Mouse (Mus musculus): ENCODE measurements around the gene Ociad2.
A peak's percentile ranks its signal among the peaks of the same experiment; 100 is the strongest.
"Not testable (repeated sequence)": the region's sequence is repeated elsewhere in the genome, so short reads cannot be mapped to it uniquely, and the experiment has no call there.

Ociad2 gene

DNA sequence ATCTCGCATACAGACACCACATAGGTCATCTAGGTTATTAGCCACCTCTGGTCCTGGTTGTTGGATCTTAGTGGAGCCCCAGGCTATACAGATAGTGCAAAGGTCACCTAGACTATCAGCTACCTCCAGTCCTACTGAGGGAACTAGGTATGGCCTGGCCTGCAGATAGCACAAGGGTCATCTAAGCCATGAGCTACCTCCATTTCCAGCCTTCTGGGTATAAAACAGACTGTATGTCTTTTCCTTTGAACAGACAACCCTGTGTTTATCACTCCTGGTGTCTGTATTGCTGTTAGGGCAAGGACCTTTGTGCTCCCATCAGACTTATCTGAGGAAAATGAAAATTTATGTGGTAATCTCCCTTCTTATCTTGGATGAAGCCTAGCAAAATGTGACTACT is 11.0 kb upstream of the Ociad2 start:
- DNase-seq: no peak

DNA sequence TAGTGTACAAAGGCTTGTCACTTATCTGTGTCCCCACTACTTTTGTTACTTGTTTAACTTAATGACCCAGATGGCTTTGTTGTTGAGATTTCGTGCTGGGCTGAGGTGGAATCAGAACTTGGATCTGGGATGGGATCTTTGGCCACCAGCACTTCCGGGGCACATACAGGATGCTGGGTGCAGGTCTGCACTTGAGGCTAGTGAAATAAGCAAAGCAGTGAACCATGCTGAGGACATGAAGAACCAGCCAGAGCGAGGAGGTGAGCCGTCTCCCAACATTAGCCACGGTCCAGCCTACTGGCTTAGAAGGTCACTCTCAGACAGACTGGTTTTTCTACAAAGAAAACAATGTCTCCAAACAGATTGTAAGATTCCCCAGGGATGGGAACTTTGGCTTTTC is 8.7 kb upstream of the Ociad2 start:
- no peak for DNase-seq

DNA sequence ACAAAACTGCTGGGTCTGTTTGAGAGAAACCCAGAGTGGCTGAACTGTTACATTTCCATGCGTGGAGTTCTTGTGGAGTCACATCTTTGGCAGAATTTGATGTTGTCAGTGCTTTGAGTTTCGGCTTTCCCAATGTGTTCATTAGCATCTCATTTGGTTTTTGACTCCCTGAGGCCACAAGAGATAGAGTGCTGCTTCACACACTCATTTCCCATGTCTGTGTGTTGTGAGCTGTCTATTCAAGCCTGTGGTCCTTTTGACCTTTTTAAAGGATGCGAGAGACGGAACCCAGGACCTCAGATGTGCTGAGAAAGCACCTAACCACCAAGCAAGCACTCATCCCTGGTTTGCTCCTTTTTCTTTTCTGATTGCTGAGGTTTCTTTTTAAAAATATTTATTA is 4.4 kb upstream of the Ociad2 start:
- no peak for DNase-seq

DNA sequence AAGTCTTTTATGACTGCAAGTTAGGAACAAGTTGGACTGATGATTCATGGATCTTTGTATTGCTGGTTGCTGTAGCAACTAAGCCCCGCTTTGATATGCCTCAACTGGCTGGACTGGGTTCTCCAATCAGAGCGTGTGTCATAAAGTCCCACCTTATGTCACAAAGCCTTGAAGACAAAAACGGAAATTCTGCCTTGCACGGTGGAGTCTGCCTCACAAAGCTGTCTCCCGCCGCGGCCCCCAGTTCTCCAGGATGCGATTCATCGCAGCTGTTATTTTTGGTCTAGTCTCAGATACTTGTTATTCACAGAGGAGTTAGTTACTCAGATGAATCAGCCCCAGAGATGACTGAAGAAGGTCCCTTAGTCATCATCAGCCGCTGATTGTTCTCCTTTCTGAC is 3.5 kb upstream of the Ociad2 start:
- no peak for DNase-seq

DNA sequence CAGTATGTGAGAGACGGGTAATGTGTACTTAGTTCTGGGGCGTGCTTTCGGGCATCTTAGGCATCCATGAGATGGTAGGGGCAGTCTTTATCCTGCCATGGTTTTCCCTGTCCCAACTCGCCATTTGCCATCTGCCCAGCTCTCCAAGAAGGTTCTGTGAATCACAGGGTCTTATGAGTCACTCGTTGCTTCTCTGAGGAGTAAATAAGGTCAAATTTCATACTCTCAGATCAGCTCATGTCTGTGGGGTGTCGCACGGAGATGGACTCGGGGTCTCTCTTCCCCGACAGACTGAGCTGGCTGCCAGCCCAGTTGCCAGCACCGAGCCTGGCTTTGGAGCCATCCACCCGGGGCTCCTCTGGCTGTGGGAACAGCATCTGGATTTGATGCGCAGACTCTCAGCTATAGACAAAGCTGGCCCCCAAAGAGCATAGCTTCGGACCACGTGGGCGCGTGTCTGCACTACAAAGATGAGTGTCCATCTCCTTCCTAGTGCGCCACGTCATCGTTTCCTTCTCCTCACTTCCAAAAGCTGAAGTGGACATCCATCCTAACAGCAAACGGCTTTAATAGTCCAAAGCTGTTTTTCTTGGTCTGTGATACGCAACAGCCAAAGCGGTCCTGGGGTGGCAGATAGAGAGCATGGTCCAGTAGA is 2.0 kb upstream of the Ociad2 start:
- DNase-seq: no peak

DNA sequence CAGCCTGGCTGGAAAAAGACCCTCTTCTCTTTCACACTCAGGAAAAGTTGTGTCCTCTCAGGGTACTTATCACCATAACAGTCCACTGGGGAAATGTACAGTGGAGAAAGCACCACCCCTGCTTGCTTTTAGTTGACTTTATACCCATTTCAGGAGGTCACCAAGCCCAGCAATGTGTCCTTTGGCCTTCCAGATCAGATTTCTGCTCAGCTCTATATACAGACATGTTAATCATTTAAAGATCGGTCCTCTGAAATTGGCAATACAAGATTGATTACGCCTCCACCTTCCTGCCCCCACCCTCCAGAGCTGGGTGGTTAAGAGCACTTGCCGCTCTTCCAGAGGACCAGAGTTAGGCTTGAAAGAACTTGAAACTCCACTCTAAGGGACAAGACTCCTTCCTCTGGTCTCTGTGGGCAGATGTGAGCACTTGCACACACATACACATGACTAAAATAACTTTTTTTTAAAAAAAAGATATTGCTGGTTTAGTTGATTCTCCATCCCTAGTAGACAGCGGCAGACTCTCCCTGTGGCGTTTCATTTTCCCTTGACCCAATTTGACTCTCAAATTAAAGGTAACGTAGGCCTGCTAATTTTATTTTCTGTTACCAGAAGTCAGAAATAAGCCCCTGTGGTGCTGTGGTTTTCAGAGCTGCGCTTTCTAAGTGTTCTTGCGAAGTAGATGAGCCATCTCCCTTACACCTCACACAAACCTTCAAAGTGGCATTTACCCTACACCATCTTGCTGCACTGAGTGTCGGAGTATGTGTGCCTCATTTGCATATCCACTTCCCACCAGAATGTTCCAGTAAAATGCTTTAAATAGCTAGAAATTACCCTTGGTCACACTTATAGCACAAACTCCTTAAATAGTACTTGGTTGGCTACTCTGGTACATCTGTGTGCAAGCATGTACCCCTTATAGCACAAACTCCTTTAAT is 777 bp downstream of the Ociad2 start:
- no peak for DNase-seq

DNA sequence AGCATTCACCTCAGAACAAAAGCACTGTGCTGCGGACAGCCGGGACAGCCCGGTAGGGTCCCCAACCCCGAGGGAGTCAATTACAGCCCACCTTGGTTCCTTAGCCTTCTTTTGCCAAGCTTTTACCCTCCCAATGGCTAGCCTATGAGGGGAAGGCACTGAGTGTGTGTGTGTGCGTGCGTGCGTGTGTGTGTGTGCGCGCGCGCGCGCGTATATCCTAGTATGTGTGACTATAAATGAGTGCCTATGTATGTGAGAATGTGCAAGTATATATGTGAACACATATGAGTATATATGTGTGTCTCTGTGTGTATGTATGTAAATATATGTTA is 2.0 kb downstream of the Ociad2 start:
- no peak for DNase-seq

DNA sequence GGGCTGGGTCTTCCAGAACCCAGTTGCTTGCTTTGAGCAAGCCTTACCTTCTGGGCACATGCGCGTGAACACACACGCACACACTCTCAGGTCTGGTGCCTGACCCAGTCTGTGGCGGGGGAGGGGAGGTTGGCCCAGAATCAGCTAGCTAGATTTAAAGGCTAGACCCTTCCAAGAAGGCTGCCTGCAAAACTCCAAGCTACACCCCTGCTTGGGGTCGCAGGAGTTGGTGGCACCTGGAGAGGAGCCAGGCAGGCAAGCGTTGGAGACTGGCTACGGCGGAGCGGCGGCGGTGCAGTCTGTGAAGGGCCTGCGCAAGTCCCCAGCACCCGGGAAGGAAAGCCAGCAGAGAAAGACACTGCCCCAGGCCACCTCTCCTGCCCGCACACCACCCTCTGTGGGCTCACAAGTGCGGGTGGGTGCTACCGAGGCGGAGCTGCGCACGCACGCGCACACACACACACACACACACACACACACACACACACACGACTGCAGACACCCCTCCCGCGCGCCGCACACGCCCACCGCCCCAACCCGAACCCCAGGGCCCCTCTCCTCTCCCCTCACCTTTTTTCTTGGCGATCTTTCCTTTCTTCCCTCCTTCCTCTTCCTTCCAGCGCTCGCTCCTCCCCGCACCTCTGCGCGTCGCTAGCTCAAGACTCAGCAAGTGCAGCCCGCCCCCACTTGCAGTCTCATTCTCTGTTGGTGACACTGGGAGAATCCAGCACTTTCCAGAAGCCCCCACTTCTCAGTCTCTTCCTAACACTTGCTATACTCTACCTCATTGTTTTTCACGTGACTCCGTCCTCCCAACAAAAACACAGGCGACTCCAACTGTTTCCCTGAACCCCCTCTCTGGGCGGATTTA is 2.6 kb downstream of the Ociad2 start:
- DNase-seq: peak; percentile 37

DNA sequence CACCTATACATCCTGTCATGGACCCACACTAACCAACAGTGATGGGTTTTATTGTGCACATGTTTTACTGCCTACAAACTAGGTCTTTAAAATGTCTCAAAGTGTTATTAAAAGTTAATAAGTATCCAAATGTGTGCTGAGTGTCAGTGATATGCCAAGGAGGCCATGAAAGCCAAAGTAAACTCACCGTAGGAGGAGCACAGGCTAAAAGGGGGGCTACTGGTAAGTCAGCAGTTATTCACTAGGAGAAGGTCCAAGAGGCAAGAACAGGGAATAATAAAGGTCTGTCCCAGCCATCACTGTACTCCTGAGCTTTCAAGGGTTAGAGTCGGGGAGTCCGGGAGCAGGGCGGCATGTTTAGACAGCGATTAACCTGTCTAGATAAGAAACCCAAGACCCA is 4.4 kb downstream of the Ociad2 start:
- no peak for DNase-seq

DNA sequence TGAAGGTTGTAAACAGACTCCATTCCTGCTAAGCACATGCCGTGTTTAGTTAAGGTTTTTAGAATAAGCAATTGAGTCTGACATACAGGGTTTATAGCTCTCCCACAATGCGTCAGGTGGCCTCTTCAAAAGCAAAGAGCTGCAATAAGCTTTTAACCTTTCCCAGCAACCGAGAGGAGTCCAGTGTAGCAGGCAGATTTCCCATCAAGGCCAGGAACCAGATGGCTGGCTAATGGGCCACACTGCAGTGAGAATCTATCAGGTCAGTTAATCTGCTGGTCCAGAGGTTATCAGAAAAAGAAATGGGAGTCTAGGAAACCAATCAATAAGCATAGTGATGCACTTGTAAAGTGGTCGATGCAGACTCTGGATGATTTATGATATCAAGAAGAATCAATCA is 9.8 kb downstream of the Ociad2 start:
- DNase-seq: no peak

DNA sequence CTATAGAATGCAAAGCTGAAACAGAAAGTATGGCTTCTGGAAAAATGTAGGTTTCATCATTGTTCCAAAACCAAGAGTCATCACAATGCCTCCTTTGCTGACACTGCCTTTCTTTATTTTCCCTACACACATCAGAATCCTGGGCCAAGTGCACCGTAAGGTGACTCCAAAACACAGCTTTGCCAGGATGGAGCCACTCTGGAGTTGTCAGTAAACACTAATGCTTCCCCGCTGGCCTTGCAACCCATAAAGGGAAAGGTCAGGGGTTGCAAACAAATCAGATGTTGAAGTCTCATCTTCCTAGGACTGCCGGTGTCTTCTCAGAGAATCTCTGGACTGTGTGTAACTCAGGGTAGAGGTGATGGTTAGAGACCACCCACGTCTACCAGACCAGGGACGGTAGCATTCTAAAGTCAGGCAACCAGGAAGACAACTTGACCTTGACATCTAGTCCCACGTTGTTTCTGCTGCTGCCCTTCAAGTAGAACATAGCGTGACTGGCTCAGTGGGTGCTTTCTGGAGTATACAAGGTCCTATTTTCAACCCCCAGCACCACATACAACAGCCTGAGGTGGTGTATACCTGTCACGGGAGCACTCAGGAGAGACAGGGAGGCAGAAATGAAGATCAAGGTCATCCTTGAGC is 16.2 kb downstream of the Ociad2 start:
- DNase-seq: no peak

DNA sequence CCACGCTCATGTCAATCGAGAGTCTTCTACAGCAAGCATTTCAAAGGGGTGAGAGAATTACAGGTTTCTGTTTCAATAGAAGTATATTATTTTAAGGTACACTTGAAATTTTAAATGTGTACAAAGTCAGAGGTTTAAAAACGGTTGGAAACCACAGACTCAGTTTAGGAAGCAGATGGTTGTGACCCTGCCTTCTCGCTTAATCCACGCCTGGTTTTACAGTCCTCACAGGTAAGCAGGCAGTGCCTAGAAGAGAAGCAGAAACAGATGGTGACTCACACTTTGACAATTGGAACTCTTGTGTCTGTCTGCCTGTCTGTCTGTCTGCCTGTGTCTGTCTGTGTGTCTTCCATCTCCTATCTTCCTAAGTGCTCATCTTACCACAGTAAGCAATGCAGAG is 17.2 kb downstream of the Ociad2 start:
- no peak for DNase-seq

DNA sequence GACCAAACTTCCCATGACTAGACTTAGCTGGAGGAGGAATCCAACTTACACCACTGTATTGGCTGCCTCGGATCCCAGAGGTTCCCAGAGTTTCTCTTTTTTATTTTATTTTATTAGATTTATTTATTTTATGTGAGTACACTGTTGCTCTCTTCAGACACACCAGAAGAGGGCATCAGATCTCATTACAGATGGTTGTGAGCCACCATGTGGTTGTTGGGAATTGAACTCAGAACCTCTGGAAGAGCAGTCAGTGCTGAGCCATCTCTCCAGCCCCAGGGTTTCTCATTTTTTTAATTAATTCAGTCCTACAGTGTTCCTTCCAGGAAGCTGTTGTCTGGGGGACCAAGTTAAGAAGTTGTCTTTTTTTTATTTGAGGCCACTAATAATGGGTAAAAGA is 18.1 kb downstream of the Ociad2 start:
- DNase-seq: not testable (repeated sequence)

DNA sequence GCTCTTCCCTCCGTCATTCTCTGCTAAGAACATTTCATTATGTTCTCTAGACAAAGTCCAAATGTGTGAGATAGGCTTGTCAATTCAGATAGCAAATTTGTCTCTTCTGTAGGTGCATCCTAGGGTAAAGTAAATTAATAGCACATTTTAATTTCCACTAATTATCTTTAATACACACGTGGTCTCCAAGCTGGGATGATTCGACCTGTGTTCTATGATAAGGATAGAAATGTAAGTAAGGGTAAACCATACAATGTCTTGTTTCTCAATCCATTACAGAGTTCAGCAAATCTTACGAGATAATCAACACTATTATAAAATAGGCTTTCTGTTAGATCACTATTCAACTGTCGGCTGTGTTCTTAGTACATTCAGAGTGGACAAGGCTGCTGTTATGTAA is 21.5 kb downstream of the Ociad2 start:
- no peak for DNase-seq

DNA sequence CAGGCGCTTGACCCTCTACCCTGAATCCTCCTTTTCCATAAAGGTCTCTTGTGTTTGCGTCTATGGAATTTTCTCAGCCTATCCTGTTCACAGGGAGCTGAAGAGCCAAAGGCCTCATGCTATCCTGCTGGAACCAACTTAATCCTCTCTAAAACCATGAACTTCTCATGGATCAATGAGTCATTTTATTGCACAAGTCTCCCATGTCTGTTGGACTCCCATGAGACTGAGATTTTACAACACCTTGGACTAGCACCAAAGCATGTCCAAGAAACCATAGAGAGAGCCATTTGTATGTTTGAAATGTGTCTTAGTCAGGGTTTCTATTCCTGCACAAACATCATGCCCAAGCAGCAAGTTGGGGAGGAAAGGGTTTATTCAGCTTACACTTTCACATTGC is 26.2 kb downstream of the Ociad2 start:
- no peak for DNase-seq

DNA sequence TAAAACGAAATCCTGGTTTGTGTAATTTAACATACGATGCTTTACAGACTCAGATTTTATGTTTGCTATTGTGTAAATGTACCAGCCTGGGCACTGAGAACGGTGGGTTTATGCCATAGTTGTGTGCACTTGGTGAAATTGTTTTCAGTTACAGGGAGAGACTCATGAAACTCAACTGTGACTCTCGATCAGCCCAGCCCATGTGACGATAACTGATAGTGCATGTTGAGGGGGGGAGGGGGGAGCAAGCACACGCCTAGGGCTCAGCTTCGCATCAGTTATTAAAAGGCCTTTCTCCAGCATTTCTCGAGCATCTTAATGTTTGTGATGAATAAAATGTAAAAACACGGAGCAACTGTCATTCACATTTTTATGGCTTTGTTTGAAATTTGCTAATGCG is 27.2 kb downstream of the Ociad2 start:
- no peak for DNase-seq

DNA sequence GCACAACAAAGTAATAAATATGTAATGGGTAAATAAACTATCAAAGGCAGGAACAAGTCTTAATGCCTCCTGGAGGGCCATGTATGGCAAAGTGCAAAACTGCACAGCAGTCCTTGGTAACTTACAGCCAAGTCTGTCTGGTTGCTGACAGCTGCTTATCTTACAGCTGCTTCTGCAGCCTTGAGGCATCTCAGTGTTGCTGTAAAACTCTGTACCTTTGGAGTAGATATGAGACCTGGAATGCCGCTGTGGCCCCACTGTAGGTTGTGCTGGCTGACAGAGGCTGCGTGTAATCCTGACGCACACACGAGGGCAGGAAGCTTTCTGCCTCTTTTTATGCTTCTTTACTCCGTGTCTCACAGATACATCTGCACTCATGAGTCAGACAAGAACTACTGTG is 29.4 kb downstream of the Ociad2 start:
- DNase-seq: no peak

DNA sequence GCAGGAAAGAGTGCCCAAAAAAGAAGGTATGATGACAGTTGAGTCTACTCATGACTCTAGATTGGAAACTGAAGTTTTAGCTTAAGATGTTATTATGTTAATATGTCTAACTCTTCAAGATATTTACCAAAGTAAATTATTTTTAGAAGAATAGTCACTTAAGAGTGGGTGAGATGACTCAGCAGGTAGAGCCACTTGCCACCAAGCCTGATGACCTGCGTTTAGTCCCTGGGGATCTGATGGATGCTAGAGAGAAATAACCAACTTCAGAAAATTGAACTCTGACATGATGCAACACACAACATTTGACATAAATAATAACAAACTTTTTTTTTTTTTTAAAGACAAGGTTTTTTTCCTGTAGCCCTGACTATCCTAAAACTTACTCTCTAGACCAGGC is 30.4 kb downstream of the Ociad2 start:
- DNase-seq: no peak

DNA sequence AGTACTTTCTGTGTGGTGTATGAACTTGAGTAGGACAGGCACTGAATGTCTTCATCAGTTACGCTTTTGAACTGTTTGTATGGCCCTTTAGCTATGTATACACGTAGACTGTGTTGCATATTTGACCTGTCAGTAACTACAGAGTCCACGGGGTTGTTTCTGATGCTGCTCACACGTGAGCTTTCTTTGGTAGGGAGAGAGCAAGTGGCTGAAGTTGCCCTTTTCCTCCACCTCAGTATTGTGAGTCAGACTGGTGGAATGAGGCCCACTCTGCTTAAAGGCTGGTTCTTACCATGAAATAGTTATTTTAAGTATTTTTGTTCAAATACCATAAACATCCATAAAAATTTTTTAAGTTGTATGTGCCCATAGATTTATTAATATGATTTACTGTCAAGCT is 31.3 kb downstream of the Ociad2 start:
- no peak for DNase-seq

DNA sequence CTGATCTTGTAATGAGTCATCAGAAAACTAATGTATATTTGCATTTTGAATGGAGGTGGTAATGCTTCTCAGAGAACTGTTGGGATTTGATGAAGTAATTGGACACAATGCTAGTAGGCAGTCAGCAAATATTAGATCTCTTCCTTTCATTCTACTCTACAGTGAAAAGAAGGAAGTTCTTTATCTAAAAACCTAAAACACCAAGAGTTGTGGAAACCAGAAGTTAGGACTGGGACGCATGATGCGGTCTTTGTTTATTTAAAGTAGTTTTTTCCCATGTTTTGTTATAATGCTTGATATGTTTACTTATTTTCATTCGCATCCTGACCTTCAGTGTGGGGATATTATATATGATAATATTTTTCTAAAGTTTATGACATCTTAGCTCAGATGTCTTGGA is 33.5 kb downstream of the Ociad2 start:
- DNase-seq: no peak

DNA sequence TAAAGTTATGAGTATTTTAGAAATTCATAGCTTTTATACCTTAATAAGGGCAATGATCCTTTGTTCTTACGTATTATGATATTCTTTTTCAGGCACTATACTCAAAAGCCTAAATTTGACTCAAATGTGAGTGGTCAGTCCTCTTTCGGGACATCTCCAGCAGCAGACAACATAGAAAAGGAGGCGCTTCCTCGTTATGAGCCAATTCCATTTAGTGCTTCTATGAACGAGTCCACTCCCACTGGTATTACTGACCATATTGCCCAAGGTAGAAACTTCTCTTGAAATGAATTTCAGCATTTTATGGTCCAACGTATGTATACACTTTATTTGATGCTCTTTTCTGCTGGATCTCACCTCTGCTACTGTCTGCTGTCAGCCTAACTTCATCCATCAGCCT is 34.3 kb downstream of the Ociad2 start:
- no peak for DNase-seq

DNA sequence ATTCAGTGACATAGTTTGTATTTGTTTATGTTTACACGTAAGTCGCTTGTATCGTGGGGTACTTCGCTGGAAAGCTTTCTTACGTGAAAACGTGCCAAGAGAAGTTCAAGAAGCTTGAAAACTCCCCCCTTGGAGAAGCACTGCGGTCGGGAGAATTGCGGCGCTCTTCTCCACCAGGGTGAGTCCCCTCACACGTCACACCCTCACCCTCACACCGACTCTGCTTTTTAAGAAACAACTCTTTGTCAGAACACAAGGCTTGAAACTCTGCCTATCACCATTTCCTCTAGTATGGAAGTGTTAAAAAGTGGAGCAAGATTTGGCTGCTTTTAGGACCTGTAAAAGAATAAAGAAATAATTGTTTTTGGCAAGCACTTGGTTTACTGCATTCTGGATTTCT is 36.3 kb downstream of the Ociad2 start:
- DNase-seq: no peak

DNA sequence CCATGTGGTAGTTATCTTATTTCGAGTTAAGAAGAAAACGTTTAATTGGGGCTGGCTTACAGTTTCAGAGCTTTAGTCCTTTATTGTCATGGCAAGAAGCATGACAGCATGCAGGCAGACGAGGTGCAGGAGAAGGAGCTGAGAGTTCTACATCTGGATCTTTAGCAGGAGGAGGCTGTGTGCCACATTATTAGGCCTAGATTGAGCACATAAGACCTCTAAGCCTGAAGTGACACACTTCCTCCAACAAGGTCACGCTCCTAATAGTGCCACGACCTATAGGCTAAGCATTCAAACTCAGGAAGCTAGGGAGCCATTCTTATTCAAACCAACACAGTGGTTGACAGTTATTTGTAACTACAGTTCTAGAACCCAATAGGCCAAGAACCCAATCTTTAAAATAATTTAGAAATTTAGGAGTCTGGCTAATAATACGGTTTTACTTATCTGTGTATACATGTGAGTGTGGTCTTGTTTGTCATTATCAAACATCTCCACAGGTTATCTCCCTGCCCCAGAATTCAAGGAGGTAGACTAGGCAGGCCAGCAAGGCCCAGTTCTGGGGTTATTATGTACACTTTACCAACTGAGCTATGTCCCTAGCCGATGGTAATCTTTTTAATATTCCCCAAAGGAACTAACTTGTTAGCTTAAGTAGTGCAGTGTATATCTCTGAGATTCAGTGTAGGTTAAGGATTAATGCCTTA is 39.1 kb downstream of the Ociad2 start:
- no peak for DNase-seq

Data from cerebellum, adult 9-10 months (tissue).